Mouse (Mus musculus): ENCODE results near the gene Plekhg6.

The Plekhg6 gene

DNA sequence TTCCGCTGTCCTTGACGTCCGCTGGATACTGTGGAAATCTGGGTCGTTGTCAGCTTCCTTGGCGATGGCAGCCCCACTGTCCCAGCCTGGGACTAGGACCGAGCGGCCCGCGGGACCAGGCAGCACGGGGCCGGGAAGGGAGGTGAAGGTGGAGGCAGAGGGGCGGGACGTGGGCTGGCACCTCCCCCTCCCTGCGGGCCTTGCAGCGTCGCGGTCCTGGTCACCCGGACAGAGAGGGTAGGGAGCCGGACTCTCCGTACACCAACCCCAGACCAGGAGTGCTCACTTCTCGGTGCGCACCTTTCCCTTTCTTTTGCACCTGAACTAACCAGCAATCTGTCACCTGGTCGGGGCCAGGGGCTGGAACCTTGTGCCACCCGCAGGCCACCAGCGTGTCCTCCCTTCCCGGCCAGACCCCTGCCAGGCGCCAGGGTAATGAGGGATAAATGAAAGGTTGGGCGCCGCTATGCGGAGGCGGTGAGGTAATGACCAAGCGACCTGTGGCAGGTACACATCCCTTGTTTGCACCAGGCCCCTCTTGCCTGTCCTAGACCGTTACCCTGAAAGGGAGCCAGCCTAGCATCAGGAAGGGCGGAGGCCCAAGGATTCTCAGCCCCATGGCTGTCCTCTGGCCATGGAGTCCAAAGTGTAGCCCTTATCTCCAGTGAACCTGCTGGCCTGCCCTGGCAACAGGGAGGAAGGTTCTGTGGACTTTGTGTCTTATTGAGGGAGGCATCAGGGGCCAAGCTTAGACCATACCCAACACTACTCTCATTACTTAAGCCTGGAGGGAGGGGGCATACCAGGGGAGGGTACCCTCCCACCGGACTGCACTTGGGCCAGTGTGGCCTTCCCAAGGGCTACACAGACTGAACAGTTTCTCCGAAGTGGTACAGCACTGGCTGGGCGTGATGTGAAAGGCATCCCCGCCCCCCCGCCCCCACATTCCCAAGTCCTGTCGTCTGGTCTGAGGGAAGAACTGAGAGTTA lies at the start of gene Plekhg6:
Gene Plekhg6 (minus strand): TSS at position 422 of the 989 bp plus-strand sequence.
- ChIA-PET POLR2A (interaction anchor here in 2 of 4 experiments (0.6 to 4.3 kb wide), 13 partner anchors 8 to 1914 kb away, joined by 3 to 33 read pairs (median 7); no protein-coding TSS in a partner anchor), CTCF (interaction anchor here in 2 of 4 experiments (0.6 to 0.7 kb wide), 4 partner anchors 8 to 281 kb away, joined by 3 to 4 read pairs (median 4); no protein-coding TSS in a partner anchor)

DNA sequence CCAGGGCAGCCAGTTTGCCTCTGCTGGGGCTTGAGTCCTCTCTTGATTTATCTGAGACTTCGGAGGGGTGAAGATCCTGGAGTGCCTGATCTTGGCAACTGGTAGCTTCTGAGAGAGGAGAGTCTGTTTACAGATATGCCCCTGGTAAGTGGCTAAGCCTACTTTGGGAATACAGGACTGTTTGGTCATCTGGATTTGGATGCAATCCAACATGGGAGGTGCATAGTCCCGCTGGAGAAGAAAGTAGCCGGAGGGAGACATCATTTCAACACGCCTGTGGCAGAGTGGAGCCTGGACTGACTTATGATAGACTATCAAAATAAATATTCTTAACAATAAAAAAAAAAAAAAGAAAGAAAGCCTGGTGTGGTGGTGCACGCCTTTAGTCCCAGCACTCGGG lies 49.1 kb upstream of the Plekhg6 start:
- ChIA-PET CTCF (interaction anchor here (0.6 to 2.5 kb wide), 10 partner anchors 10 to 173 kb away, joined by 3 to 14 read pairs (median 4); partner anchors contain the start of gene Cd9 (in 1 of the 4)), POLR2A (interaction anchor here in 3 of 4 experiments (0.6 to 8.3 kb wide), 38 partner anchors 6 to 169 kb away, joined by 3 to 688 read pairs (median 10); partner anchors contain the start of gene Cd9 (in 2 of the 3))

DNA sequence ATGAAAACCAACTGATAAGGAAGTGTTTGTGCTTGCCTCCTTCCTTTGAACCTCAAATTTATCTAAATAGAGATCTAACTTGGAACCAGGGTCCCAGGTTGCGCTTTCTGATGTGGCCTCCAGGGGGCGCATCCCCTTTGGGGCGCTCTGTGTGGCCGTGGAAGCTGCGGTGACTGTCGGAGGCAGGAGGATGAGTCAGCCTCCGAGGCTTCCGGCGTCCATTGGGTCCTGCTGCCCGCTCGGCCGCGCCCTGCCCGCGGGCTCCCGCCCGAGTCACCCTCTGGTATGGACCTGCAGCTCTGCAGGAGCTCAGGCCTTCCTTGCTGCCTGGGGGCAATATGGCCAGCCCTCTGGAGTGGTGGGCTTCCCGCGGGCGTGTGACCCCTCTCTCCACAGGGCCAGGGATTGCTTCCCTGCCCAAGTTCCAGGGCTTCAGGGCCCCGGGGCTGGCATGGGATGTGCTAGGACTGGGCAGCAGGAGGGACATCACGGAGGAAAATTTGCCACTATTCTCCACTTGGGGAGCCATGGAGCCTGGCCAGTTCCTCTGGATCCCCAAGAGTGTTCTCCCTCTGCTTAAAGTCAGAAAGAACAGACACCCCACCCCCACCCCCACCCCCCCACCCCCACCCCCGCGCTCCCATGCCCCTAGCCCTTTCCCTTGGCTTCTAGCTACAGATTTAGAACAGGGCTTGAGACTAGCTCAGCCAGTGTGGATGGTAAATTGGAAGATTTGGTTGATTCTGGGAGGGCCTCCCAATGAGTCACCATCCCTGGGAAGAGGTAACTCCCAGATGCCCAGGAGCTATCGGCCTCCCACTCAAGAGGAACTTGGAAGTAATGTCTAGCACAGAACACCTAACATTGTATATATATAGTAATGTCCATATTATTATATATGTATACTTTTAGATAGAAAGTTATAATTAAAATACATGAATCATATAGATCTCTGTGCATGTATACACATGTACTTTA lies 46.1 kb upstream of the Plekhg6 start:
- CTCF ChIA-PET = interaction anchor here in 3 of 4 experiments (0.5 to 11.1 kb wide), 29 partner anchors 8 to 671 kb away, joined by 3 to 208 read pairs (median 4); partner anchors contain the start of genes Cd9 (in 1 of the 3) and Gm45234 (in 1 of the 3)
- POLR2A ChIA-PET = interaction anchor here (0.5 to 11.1 kb wide), 37 partner anchors 6 to 322 kb away, joined by 3 to 420 read pairs (median 13); partner anchors contain the start of gene Cd9 (in 3 of the 4)

DNA sequence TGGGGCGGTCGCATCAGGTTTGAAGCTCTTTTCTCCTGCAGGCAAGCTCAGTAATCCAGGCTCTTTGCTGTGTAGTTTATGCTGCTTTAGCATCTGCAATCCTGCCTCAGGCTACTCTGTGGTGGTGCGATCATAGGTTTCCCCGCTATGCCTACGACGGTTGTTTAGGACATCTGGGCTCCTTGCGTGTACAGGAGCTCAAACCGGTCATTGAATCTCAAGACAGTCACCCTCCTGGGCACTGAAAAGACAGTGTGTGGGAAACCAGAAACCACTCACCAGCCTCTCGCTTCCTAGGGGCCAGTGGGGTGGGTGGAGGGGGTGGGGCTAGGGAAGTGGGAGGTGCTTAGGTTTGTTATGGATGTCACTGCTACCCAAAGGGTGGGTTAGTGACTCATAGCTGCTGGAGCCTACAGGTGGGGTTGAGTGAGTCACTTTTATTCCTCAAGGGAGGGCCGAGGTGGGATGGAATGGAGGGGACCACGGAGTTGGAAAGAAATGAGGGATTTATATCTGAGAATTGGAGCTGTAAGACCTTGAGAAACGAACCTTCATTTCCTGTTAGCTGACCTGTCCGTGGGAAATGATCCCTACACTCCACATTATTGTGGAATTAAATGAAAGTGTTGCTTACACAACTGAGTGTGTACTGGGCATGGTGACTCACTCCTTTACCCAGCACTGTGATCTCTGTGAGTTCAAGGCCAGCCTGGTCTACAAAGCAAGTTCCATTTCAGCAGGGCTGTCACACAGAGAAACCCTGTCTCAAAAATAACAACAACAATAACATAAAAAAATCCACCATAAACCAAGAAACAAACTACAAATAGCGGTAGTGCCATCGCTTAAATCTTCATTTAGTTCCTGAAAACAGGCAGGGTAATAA lies 44.9 kb upstream of the Plekhg6 start:
- ChIA-PET POLR2A (interaction anchor here (0.5 to 11.1 kb wide), 79 partner anchors 7 to 1428 kb away, joined by 3 to 420 read pairs (median 6); partner anchors contain the start of genes Cd9 (in 3 of the 4), Akap3 (in 1 of the 4), Gapdh (in 1 of the 4) and Mrpl51 (in 1 of the 4)), CTCF (interaction anchor here in 3 of 4 experiments (0.5 to 11.1 kb wide), 25 partner anchors 9 to 178 kb away, joined by 3 to 208 read pairs (median 4); partner anchors contain the start of gene Cd9 (in 1 of the 3))

DNA sequence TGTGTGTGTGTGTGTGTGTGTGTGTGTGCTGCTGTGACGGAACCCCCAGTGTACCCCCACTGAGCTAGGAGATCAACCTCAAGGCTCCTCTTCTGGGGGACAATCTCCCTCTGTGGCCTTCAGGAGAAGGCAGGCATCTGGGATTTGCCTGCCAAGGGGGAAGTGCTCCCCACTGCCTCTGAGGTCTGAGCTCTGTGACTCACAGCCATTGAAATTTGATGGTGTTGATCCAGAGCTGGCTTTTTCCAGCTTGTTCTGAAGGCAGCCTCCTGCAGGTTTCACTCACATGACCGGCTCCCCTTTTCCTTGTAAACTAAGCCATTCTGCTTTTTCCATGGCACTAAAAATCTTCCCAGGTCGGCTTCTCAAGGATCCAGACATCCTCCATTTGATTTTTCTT lies 43.6 kb upstream of the Plekhg6 start:
- POLR2A ChIA-PET = interaction anchor here (0.6 to 11.1 kb wide), 69 partner anchors 8 to 902 kb away, joined by 3 to 420 read pairs (median 10); partner anchors contain the start of genes Cd9 (in 4 of the 4), Mrpl51 (in 1 of the 4), Ncapd2 (in 1 of the 4) and Tnfrsf1a (in 1 of the 4)
- CTCF ChIA-PET = interaction anchor here (0.5 to 11.1 kb wide), 21 partner anchors 10 to 781 kb away, joined by 3 to 208 read pairs (median 4); partner anchors contain the start of genes Cd9 (in 1 of the 4) and Mlf2 (in 1 of the 4)

DNA sequence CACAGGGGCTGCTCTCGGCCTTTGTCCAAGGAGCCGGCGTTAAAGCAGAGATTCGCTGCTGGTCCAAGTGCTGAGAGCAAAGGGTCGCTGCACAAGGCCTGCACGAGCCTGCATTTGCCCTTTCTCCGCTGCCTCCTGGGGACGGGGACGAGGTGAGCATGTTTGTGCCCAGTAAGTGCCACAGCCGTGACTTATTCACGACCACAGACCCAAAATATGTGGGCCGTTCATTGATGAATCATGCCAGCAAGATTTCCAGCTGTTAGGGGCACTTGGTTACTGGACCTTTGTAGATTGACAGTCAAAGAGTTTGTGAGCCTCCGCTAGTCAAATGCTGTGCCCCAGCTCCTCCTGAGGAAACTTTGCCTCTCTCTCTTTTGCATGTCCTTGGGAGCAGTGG lies 42.9 kb upstream of the Plekhg6 start:
- CTCF ChIA-PET = interaction anchor here (0.6 to 11.1 kb wide), 14 partner anchors 10 to 782 kb away, joined by 3 to 208 read pairs (median 4); partner anchors contain the start of gene Cd9 (in 1 of the 4)

DNA sequence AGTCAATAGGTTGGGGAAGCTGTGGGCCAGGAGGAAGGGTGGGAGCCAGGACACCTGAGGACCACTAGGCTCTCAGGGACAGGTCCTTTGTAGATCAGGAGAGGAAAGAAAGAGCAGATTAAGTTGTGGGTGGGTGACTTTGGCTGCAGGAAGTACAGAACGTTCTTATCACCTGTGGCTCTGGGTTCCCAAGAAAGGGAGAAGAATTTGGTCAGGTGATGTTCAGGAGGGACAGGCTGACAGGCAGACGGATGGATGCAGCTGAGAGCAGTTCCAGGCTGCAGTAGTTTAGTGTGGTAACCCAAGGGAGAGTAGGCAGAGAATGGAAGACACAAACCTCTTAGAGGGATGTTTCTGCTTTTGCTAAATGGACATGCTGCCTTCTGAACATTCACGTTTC lies 42.5 kb upstream of the Plekhg6 start:
- ChIA-PET CTCF (interaction anchor here in 3 of 4 experiments (0.6 to 11.1 kb wide), 9 partner anchors 10 to 180 kb away, joined by 3 to 208 read pairs (median 5); partner anchors contain the start of gene Cd9 (in 1 of the 3)), POLR2A (interaction anchor here (0.6 to 11.1 kb wide), 54 partner anchors 9 to 258 kb away, joined by 3 to 420 read pairs (median 16); partner anchors contain the start of genes Cd9 (in 3 of the 4), Mrpl51 (in 1 of the 4) and Ncapd2 (in 1 of the 4))

More for the DNA sequence above, 42.9 kb upstream of the Plekhg6 start:
- POLR2A ChIA-PET = interaction anchor here (0.6 to 11.1 kb wide), 67 partner anchors 9 to 903 kb away, joined by 3 to 420 read pairs (median 9); partner anchors contain the start of genes Cd9 (in 4 of the 4), Mrpl51 (in 1 of the 4), Ncapd2 (in 1 of the 4) and Tnfrsf1a (in 1 of the 4)

DNA sequence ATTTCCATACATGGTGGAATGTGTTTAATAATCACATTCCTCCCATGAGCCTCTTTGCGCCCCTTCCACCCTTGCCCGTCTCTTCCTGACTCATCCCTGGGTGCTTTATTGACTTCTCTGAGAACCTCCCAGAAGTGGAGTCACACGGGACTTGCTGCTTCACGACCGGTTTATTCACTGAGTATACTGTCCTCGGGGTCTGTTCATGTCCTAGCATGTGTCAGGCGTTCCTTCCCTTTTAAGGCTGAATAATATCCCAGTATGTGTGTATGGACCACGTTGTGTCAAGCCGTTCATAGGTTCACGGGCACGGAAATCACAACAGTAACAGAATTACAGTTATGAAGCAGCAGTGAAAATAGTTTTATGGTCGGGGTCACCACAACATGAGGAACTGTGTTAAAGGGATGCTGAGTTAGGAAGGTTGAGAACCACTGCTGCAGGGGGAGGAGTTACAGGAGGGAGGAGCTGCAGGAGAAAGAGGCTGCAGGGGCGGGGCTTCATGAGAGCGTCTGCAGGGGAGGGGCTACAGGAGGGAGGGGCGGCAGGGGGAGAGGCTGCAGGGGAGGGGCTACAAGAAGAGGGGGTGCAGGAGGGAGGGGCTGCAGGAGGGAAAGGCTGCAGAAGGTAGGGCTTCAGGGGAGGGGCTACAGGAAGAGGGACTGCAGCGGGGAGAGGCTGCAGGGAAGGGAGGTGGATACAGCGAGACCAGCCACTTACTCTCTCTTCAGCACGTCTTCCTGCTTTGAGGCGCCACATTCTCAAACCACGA lies 41.6 kb upstream of the Plekhg6 start:
- ChIA-PET POLR2A (interaction anchor here (0.6 to 11.1 kb wide), 62 partner anchors 9 to 576 kb away, joined by 3 to 420 read pairs (median 6); partner anchors contain the start of genes Cd9 (in 3 of the 4), Mrpl51 (in 1 of the 4) and Ncapd2 (in 1 of the 4)), CTCF (interaction anchor here (0.6 to 11.1 kb wide), 18 partner anchors 12 to 1051 kb away, joined by 3 to 208 read pairs (median 4); no protein-coding TSS in a partner anchor)

DNA sequence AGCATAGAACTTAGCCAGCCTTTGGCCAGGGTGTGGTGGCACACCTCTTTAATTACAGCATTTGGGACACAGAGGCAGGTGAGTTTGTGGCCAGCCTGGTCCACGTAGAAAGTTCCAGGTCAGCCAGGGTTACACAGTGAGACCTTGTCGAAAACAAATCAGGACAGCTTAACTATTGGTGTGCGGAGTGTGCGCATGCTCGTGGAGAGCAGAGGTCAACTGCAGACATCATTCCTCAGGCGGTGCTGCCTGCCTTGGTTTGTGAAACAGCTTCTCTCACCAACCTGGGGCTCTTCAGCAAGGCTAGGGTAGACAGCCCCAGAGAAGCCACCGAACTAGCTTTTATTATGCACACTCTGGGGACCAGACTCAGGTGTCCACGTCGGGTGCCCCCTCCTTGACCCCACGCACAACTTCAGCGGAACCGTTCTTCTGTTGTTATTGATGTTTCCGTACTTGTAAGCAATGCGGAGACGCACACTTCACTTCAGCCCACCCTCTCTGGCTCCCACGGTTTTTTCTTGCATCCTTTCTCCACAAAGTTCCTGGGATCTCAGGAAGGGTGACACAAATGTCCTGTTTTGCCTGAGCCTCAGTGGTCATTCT lies 40.0 kb upstream of the Plekhg6 start:
- CTCF ChIA-PET = interaction anchor here in 3 of 4 experiments (0.5 to 11.1 kb wide), 16 partner anchors 29 to 182 kb away, joined by 3 to 208 read pairs (median 3); partner anchors contain the start of gene Cd9 (in 2 of the 3)

DNA sequence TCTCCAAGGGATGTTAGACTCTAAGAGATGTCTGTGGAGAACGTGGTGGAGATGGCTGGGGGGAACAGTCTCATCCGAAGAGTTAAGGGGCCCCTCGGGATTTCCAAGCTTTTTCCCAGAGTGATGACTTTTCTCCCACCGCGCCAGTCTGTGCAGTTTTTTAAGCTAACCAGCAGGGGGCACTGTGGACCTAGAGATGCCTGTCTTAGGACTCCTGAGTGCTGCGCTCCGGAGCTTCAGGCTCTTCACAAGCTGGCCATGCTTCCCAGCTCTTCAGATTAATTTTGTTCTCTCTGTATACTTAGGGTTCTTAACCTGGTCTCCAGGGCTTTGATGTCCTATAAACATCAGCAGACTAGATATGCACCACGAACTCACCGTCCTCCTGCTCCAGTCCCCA lies 38.2 kb upstream of the Plekhg6 start:
- CTCF ChIA-PET = interaction anchor here (0.6 to 11.1 kb wide), 118 partner anchors 8 to 749 kb away, joined by 3 to 208 read pairs (median 4); partner anchors contain the start of genes Cd9 (in 3 of the 4), Ano2 (in 1 of the 4), Scnn1a (in 1 of the 4) and Tuba3a (in 1 of the 4)
- POLR2A ChIA-PET = interaction anchor here (0.6 to 11.1 kb wide), 49 partner anchors 6 to 459 kb away, joined by 3 to 420 read pairs (median 5); partner anchors contain the start of gene Cd9 (in 2 of the 4)

More for the DNA sequence above, 40.0 kb upstream of the Plekhg6 start:
- POLR2A ChIA-PET = interaction anchor here (0.5 to 11.1 kb wide), 37 partner anchors 8 to 188 kb away, joined by 3 to 420 read pairs (median 4); partner anchors contain the start of gene Cd9 (in 2 of the 4)

DNA sequence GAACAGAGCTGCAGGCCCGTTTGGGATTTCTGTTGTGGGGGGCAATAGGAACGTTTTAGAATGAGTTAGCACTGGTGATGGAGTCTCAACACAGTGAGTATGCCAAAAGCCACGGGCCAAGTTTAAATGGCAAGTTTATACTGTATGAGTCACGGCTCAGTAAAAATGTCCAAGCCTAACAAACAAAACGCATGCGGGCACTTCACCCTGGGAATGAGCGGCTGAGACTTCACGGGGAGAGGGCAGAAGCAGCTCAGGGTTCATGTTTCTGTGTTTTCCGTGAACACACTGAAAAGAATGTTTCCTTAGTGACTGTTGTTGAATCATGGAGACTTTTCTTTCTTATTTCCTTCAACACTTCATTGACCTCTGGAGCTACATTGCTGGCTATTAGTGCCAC lies 32.7 kb upstream of the Plekhg6 start:
- CTCF ChIA-PET = interaction anchor here in 2 of 4 experiments (0.7 to 1.8 kb wide), 6 partner anchors 10 to 253 kb away, joined by 3 to 5 read pairs (median 3); no protein-coding TSS in a partner anchor
- POLR2A ChIA-PET = interaction anchor here (0.6 to 10.7 kb wide), 58 partner anchors 9 to 672 kb away, joined by 3 to 151 read pairs (median 4); partner anchors contain the start of genes Cd9 (in 2 of the 4), Ltbr (in 1 of the 4), Plekhg6 (in 1 of the 4) and Vamp1 (in 1 of the 4)

DNA sequence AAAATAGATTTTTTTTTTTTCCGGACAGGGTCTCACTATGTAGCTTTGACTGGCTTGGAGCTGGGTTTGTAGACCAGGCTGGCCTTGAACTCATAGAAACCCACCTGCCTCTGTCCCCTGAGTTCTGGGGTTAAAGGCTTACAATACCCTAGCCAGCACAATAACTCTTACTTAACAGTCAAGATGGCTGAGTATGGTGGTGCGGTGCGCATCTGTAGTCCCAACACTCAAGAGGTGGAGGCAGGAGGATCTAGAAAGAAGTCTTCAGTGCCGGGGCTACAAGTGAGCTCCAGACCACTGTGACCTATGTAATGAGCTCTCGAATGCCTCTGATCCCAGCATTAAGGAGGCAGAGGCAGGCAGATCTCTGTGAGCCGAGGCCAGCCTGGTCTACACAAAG lies 31.1 kb upstream of the Plekhg6 start:
- ChIA-PET POLR2A (interaction anchor here (0.5 to 10.7 kb wide), 110 partner anchors 8 to 1646 kb away, joined by 3 to 151 read pairs (median 6); partner anchors contain the start of genes Cd9 (in 3 of the 4), Mrpl51 (in 2 of the 4), Ncapd2 (in 2 of the 4) and Cdca3 (in 1 of the 4)), CTCF (interaction anchor here in 3 of 4 experiments (0.5 to 1.9 kb wide), 15 partner anchors 12 to 193 kb away, joined by 3 to 9 read pairs (median 4); no protein-coding TSS in a partner anchor)

DNA sequence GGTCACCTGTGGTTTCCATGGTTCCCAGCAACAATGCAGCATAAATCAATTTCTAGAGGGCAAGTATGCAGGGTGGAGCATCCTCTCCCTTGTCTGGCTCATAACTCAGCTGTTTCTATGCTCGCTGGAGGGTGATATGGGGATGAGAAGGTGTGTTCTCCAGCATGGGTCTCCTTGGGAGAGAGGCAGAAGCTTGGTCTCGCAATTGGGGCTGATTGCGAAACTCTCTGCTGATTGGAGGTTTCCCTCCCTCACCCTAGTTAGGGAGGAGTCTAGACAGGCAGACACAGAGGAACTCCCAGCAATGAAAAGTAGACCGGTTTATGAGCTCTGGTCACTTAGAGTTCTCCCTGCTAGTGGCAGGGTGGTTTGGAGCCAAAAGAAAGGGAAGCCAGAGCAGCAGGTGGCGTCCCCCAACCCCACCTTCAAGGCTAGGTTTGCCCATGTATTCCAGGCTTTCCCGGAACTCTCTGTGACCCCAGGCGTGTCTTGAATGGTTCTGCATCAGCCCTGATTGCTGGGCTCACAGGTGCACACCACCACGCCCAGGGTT lies 30.5 kb upstream of the Plekhg6 start:
- CTCF ChIA-PET = interaction anchor here (0.5 to 1.9 kb wide), 15 partner anchors 8 to 212 kb away, joined by 3 to 9 read pairs (median 5); partner anchors contain the start of gene Cd9 (in 1 of the 4)
- POLR2A ChIA-PET = interaction anchor here (0.5 to 10.7 kb wide), 117 partner anchors 9 to 1647 kb away, joined by 3 to 151 read pairs (median 5); partner anchors contain the start of genes Cd9 (in 3 of the 4), Vamp1 (in 2 of the 4), Cdca3 (in 1 of the 4) and Grcc10 (in 1 of the 4)

Measured in embryonic stem cell, embryonic (primary cell).